Mouse (Mus musculus) monocyte, adult 5-6 weeks (primary cell): Measurements from ENCODE around the gene Cwc27. TPM values are rescaled to one million over a fixed set of nuclear protein-coding genes. Genes with fewer than 3 reads are reported as not detected.

Experiments
- ATAC-seq: fragments of 153-309, 156-312 bp; replicated peaks from 2 replicates; pipeline ENCODE4 v1.8.0; 2017; ENCODE audit warnings: mild to moderate bottlenecking; ENCODE audit not compliant: low TSS enrichment, insufficient number of reproducible peaks, severe bottlenecking, poor library complexity, low FRiP score
- total RNA-seq: library from RNA; stranded (forward); fragments of 200-1000, 200-491, 200-594 nt; gene quantifications from 3 replicates; pipeline ENCODE4 v1.2.3, GENCODE M21; 2017

The Cwc27 gene
- total RNA-seq, 1 experiment from 2014 or later, result 19.5 TPM

- no peak for ATAC-seq
These were observed 24.8 kb downstream of the Cwc27 start, which contains the start of gene Srek1ip1 for GRCm38 (mm10) chr13:104792184-104792583. Srek1ip1 (plus strand) TSS chr13:104792484.

DNA sequence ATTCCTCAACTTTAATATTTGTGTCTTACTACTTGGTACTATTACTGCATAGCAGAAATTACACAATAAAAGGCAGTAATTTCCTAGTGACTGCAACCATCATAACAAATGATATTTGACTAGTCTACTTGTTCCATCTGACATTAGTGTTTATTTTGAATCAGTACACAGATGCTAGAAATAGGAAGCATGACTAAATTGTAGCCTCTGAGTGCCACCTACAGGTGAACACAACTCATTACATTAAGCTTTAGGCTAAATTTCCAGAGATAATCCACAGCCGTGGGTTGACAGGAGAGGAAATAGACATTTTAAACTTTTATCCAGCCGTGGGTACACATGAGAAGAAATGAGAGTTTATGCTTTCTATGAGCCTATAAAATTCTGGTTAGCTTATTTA is 27.3 kb downstream of the Cwc27 start:
- ATAC-seq, result peak; percentile 85

GRCm38 (mm10) chr13:104787260-104787659 is 29.7 kb downstream of the Cwc27 start:
- ATAC-seq, result no peak

DNA sequence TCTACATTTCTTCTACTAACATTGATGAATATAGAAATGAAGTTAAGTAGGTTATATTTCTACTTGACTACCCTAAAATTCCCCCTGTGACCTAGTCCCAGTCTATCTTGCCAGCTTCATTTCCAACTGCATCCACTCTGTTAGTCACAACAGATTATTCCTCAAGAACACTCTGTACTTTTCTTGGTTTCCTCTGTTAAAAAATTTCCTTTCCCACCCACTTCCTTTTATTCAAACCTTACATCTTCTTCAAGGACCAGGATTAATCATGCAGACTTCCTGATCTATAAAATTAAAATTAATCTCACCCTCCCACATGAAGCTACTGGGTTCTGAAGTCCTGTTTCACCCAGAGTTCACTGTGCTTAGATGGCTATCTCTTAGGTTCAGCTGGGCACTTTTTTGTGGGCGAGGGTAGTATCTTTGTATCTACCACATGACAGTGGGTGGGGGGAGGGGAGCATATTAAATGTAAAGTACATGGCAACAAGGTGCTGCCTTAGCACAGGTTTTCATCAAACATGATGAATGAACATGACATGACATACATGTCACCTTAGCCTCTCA is 37.8 kb downstream of the Cwc27 start:
- ATAC-seq, result no peak

DNA sequence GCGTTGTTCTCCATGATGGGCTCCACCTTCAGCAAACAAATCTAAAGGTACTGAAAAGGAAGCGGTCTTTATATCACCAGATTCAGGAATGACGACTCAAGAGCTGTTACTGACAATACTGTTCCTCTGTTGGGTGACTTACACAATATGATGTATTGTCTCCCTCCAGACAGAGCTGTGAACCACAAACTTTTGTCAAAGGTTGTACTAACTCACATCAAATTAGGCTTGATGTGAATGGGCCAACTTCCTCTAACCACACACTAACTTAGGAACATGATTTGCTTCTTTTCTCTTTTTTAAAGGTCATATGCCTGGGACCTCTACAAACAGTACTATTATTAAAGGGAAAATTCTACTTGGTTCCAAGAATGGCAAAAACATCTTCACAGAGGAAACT is 53.7 kb downstream of the Cwc27 start:
- peak; percentile 76 for ATAC-seq

DNA sequence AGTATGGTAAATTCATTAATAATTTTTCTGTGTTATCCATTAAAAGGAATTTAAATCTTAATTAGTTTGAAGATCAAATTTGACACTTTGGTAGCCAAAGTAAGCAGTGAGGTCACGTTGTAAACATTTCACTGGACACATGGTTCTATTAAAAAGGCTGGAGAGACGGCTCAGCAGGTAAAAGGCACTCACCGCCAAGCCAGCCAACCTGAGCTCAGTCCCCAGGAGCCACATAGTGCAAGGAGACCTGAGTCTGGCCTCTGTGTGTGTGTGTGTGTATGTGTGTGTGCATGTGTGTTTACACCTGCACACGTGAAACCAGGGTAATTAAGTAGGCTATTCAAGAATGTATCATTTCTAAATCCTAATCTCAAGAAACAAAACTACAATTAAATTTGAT is 54.5 kb downstream of the Cwc27 start:
- no peak for ATAC-seq

DNA sequence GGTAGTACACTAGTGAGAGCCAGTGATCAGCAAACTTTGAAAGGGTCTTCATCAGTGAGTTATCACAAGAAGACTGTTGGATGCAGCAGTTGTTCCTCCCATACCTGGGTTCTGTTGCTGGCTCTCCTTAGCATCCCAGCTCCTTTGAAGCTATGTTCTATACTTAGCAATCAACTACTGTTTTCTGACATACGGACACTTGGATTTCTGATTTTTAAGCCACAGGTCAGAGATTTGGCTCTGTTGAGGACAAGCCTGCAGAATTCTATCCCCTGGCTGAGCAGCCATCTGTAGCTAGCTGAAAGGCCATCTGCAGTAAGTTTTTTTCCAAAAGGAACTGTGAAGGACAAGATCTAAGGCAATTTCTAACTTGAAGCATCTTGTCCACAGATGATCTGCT is 57.6 kb downstream of the Cwc27 start:
- no peak for ATAC-seq

- ATAC-seq, result no peak
These were observed 69.9 kb downstream of the Cwc27 start for GRCm38 (mm10) chr13:104747032-104747431.

GRCm38 (mm10) chr13:104742866-104743265 is 74.1 kb downstream of the Cwc27 start:
- ATAC-seq, result no peak

GRCm38 (mm10) chr13:104729261-104730046 is 87.5 kb downstream of the Cwc27 start:
- ATAC-seq, result no peak

DNA sequence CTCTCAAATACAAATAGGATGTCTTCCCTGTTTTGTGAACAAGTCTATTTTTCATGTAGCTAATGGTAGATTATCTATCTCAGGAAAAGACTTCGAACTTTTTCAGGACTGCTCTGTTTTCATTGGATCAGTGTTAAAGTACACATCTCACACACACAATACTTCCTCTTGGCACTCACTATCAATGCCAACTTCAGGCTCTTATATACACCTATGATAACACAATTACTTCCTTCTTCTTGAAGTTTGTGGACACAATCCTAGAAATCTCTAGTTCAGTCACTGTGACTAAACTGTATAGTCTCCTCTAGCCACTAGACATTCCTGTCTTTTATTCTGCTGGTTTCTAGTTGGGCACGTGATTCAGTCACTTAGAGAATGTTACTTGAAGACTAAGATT is 89.3 kb downstream of the Cwc27 start:
- ATAC-seq, result no peak

GRCm38 (mm10) chr13:104720133-104720532 is 96.8 kb downstream of the Cwc27 start:
- ATAC-seq, result no peak

DNA sequence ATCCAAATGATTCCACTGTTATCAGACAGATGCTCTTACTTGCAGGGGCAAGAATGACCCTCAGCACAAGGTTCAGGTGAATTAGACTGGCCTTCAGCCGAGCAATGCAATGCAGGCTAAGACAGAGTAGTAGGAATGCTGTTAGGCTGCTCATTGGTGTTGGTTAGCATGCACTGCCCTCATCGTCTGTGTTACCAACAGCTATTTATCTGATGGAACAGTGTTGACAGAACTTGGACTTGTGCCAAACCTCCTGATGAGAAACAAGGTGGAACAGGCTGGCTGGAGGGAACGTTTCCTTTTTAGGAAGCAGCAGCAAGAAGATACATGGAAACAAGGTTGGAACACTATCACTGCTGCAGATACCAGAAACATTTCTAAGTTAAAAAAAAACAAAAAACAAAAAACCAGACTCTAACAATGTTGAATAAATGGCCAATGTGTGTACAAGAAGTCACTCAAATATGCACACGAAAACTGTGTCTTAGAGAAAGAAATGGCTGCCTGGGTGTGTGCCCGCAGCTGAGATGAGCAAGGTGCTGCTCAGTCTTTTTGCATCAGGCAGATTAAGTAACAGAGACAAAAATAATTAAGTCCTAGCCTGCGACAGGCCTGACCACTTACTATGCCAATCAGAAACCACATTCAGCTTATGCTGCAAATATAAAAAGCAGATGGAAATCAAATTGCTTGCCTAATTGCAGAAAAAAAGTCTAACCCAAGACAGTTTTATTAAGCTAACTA is 122.2 kb downstream of the Cwc27 start:
- no peak for ATAC-seq

- ATAC-seq, result no peak
These were observed 124.2 kb downstream of the Cwc27 start for GRCm38 (mm10) chr13:104692710-104693109.

GRCm38 (mm10) chr13:104685537-104685936 is 131.4 kb downstream of the Cwc27 start:
- no peak for ATAC-seq

DNA sequence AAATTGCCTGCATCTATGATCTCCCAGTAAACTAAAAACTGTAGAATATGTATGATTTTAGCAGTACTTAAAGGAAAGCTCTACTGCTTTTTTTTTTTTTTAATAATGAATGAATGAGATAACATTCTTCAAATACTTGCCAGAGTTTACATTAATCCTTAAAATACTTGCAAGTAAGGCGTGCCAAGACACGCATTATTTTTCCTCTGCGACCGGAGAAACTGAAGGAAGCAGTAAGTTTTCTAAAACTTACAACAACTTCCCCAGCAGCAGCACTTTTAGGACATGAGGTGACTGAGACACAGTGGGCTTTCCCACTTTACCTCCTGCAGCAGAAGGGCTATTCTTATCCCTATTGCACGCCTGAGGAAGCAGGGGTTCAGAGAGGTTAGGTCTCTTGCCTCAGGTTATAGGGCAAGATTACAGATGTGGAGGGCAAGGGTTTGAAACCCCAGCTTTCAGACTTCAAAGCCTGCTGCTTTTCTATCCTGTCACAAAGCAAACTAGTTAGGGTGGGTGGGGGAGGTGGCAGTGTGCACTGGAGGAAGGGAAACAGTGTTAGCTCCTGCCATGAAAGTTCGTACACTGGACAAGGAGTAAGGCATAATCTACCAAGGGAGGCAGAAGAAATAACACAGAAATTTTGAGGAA is 132.5 kb downstream of the Cwc27 start:
- no peak for ATAC-seq

- no peak for ATAC-seq
These were observed 135.7 kb downstream of the Cwc27 start for GRCm38 (mm10) chr13:104681212-104681611.

GRCm38 (mm10) chr13:104661188-104661587 is 155.8 kb downstream of the Cwc27 start:
- ATAC-seq, result no peak

GRCm38 (mm10) chr13:104660042-104660680 is 156.8 kb downstream of the Cwc27 start:
- ATAC-seq, result no peak
